Mouse (Mus musculus) spleen, adult 2 months (tissue): ENCODE measurements around the gene Pakap.

Experiments used
- CTCF ChIP-seq: fragments of 200-500 bp; IDR thresholded peaks from 2 replicates; pipeline ENCODE4 v1.5.1; 2011; ENCODE audit warnings: mild to moderate bottlenecking, inconsistent platforms; ENCODE audit not compliant: insufficient read depth, insufficient read length, insufficient replicate concordance; ENCODE audit errors: extremely low read depth
- POLR2A ChIP-seq: fragments of 200-500 bp; IDR thresholded peaks from 2 replicates; pipeline ENCODE4 v1.6.1; 2011; ENCODE audit warnings: low read depth, low read length, inconsistent platforms

- TF ChIP-seq CTCF (no peak), POLR2A (no peak)
Observed at GRCm38 (mm10) chr4:57913021-57913420, 345.0 kb downstream of the Pakap start.
